Mouse (Mus musculus): ENCODE results near the gene Arl9.
A peak's percentile ranks its signal among the peaks of the same experiment; 100 is the strongest.
"Not testable (repeated sequence)": the region's sequence is repeated elsewhere in the genome, so short reads cannot be mapped to it uniquely, and the experiment has no call there.

Arl9 gene

GRCm38 (mm10) chr5:77004051-77004821 is at the start of gene Arl9:
Arl9 (plus strand) TSS chr5:77004055.
- DNase-seq (ENCODE audit: low read depth, low spot score): no peak

DNA sequence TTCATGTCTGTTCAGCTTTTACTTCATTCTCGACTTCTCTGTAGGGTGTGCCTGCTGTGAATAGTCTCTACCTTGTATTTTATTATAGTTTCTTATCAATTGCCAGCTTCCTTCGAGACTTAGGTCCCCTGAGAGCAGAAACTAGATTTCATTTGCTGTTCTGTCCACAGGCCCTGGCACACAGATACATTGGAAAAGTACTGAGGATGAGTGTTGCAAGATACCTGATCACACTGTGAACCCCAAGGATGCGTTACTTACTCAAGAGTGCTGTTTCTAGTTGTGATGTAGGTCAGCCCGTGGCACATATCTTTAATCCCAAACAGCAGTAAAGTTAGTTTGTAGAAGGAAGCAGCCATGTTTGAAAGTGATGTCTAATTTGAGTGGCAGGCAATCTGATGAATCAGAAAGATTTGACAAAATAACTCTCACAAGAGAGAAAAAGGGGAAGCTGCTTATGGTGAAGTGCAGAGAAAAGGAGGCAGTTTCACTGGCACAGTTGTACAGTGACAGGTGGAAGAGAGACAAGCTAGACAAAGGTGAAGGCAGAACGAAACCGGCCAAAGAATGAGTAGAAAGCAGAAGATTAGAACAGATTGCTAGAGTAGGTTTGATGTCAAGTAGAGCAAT is 49.5 kb upstream of the Arl9 start:
- peak; percentile 79 for DNase-seq (ENCODE audit: low read depth, low spot score)

DNA sequence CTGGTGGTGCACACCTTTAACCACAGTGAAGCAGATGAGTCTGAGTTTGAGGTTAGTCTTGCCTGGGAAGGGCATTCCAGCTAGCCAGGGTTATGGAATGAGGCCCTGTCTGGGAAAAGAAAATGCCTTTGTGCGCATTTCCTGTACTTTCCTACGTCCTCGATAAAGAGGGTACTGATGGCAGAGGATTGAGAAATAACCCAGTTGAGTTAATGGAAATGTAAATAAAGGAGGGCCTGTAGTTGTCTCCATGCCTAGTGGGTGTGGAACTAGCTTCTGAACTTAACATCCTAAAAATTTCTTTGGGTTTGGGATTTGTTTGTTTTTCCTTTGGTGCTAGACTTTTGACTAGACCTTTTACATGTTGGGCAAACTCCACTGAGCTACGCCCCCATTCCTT is 48.4 kb upstream of the Arl9 start:
- DNase-seq (ENCODE audit: low read depth, low spot score): no peak

GRCm38 (mm10) chr5:76957954-76958353 is 45.9 kb upstream of the Arl9 start:
- no peak for DNase-seq (ENCODE audit: low read depth, low spot score)

DNA sequence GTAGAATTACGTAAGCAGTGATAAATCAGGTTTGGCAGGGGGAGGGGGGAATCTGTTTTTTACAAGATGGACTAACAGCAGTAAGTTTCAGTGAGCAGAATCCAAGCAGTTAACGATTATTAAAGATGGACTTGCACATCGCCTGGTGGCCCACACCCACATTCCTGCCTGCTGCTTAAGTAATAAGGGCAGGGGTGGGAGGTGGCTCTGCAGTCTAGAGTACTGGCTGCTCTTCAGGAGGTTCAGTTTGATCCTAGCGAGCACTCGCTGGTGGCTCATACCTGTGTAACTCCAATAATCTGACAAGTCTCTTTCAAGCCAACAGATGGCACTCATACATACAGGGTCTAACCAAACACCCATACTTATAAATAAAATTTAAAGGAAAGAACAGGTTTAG is 44.3 kb upstream of the Arl9 start:
- no peak for DNase-seq (ENCODE audit: low read depth, low spot score)

- no peak for DNase-seq (ENCODE audit: low read depth, low spot score)
These were observed 41.3 kb upstream of the Arl9 start for GRCm38 (mm10) chr5:76962545-76962944.

DNA sequence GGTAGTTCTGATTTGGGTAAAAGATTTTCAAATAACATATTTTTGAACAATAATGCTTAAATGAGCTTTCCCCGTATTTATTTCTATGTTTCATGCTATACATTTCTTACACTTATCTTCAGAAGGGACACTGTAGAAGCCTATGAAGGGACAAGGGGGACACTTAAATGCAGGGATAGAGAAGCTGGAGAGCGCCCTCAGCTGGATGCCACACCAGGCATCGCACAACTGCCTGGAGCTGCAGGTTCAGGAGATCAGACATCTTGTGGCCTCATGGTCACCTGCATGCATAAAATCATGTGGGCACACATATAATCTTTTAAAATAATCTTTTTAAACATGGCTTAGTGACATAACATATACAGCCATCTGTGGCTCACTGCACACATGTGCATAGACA is 39.2 kb upstream of the Arl9 start:
- no peak for DNase-seq (ENCODE audit: low read depth, low spot score)

DNA sequence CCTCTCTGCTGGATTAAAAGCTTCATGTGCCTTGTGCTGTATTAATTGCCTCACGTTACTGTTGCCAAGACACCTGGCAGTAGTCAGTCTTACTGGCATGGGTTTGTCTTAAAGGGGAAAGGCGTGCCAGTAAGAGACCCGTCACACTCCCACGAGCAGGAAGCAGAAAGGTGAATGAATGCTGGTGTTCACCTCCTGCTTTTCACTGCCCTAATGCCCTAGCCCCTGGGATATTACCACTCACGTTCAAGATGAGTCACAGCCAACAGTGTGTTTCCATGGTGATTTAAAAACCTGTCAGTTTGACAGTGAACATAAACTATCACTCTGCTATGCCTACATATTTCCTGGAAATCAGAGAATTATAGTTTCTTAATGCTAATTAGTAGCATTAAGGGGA is 34.6 kb upstream of the Arl9 start:
- DNase-seq (ENCODE audit: low read depth, low spot score): no peak

GRCm38 (mm10) chr5:76971115-76971514 is 32.7 kb upstream of the Arl9 start:
- not testable (repeated sequence) for DNase-seq (ENCODE audit: low read depth, low spot score)

- peak; percentile 59 for DNase-seq (ENCODE audit: low read depth, low spot score)
These were observed 30.4 kb upstream of the Arl9 start for GRCm38 (mm10) chr5:76973488-76973887.

- DNase-seq (ENCODE audit: low read depth, low spot score): no peak
These were observed 29.7 kb upstream of the Arl9 start for GRCm38 (mm10) chr5:76974207-76974553.

GRCm38 (mm10) chr5:76974554-76975285 is 29.1 kb upstream of the Arl9 start, which contains the start of gene Srp72:
Srp72 (plus strand) TSS chr5:76974683.
- peak; percentile 88 for DNase-seq (ENCODE audit: low read depth, low spot score)

DNA sequence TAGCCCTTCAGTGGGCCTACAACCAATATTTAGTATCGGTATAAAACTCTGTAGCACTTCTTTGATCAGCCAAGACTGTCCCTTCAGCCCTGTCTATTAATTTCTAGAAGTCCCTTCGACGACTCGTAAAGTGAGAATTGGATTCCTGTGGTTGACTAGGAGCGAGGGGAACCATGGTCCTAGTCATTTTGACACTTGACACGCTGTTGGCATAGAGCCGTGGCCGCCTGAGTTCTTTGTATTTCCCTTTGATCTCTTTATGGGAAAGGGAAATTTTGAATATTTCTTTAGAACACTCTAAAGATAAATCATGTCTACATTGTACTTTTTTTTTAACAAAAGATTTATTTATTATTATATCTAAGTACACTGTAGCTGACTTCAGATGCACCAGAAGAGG is 28.1 kb upstream of the Arl9 start:
- peak; percentile 23 for DNase-seq (ENCODE audit: low read depth, low spot score)

DNA sequence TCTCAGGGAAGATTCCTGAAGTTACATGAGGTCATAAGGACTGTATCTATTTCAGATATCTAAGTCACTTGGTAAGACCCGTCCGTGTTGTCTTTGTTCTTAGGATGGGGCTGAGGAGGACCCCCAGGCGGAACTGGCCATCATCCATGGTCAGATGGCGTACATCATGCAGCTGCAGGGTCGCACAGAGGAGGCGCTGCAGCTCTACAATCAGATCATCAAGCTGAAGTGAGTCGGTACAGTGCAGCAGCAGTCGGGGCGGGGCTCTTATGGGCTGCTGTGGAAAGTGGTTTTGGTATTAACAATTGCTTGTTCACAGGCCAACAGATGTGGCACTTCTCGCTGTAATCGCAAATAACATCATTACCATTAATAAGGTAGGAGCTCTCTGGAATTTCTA is 19.8 kb upstream of the Arl9 start:
- DNase-seq (ENCODE audit: low read depth, low spot score): no peak

GRCm38 (mm10) chr5:76990789-76991188 is 13.1 kb upstream of the Arl9 start:
- no peak for DNase-seq (ENCODE audit: low read depth, low spot score)

DNA sequence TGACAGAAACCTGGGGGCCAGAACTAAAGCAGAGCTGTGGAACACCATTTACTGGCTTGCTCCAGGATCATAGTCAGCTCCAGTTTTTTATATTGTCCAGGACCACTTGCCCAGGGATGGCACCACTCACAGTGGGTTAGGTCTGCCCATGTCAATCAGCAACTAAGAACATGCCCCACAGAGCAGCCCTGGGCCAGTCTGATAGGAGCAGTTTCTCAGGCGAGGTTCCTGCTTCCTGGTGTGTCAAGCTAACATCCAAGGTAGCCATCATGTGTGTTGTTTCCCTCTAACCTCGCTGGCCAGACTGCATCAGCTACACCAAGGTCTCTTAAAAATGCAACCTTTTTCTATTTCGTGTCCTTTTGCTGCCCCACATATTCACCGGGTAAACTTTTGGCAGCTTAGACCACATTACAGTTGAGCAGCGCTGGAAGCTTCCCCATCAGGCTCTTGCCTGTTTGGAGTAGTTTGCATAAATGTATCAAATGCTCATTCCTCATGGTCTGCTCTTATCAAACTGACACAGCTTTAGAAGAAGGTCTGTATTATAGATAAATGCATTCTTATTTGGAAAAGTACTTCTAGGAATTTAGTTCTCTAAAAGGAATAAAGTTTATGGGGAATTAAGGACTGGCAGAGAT is 10.6 kb upstream of the Arl9 start:
- no peak for DNase-seq (ENCODE audit: low read depth, low spot score)

DNA sequence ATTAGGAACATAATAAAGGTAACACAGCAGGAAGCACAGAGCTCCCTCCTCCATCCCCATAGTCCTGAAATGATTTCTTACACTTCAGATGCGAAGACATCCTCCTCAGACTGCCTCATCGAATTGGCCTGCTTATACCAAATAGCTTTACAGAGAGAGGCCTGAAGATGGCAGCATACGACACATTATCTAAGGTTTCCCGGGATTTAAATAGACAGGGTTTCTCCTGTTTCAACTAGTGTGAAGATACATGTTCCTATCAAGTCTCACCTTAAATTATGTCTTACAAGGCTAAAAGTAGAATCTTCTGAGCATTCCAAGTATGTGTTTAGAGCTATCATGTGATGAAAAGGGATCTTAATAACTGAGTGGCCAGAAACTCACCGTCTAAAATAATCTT is 5.4 kb upstream of the Arl9 start:
- peak; percentile 25 for DNase-seq (ENCODE audit: low read depth, low spot score)

DNA sequence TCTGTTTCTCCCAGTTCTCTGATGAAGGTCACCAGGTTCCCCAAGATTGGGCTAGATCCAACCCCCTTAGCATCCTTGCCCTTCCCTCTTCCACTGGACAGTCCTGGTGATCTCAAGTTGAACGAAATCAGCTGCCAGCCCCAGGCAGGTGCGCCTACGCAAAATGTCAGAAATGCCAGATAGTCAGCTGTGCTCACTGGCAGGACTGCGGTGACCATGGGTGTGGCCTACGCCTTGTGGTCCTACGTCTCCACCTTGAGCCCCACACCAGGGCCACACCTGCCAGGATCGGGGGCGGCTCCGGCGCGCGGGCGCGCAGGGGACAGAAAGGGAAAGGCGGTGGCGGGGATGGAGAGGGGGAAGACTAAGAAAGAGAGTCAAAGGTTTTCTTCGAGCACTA is 2.7 kb upstream of the Arl9 start:
- no peak for DNase-seq (ENCODE audit: low read depth, low spot score)

- DNase-seq (ENCODE audit: low read depth, low spot score): no peak
These were observed 6.5 kb downstream of the Arl9 start for GRCm38 (mm10) chr5:77010352-77010751.

DNA sequence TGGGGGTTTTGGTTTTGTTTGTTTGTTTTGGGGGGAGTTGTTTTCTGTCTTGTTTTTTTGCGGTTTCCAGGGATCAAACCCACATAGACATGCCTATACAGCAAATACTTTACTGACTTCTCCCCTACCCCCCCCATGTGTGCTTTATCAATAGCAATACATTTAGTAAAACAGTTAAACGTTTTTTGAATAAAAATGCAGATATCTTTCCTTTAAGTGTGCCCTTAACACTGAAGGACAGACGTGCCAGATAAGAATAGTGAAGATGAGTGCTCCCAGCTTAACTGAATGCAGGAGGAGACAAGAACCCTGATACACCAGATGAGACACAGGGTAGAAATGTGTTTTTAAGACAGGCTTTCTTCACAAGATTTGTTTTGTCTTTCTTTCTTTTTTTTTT is 7.2 kb downstream of the Arl9 start:
- DNase-seq (ENCODE audit: low read depth, low spot score): no peak

DNA sequence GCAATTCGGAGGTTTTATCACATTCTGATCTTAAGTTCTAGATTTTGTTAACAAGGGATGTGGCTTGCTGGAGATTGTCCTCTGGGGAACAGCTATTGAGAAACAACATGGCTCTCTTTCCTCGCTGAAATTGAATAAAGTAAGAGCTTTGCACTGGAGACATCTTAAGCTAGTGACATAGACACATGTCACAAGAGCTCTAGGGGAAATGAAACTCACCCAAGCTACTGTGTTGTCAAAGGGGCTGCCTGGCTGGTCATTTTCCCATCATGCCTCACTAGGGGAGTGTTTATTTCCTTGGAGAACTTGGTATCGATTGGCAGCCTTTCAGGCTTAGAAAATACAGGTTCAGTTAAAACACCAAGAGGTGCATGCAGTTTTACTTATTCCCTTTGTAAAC is 9.3 kb downstream of the Arl9 start:
- DNase-seq (ENCODE audit: low read depth, low spot score): peak; percentile 77
